Comparison of ENCODE assay signal across 8 mouse cellular contexts in genomic region chr14:121378243-121379115, GRCm38 (mm10). TPM values are rescaled to one million over a fixed set of nuclear protein-coding genes. Genes with fewer than 3 reads are reported as not detected.
A peak's percentile ranks its signal among the peaks of the same experiment; 100 is the strongest.
DNase-seq lines count a peak whose midpoint lies in the region; ATAC-seq and TF ChIP-seq lines count a peak whose summit lies in the region.

No protein-coding gene starts in this region.

- peak overlapping the region; percentile 98 for H3K4me3 ChIP-seq in heart, adult 2 months
- H3K4me3 ChIP-seq in lung, adult 2 months (replicated peaks; ENCODE audit: extremely low read depth, low read depth, low read length), result peak overlapping the region; percentile 74
- H3K4me3 ChIP-seq in neural tube, embryonic 13.5 days, result peak overlapping the region; percentile 95

- peak; percentile 84 for ATAC-seq in neural tube, embryonic 13.5 days (ENCODE audit: low read depth)

- TF ChIP-seq POLR2A in heart, adult 2 months (IDR thresholded peaks at IDR 0.05; ENCODE audit: insufficient read depth, low read depth, low read length), result no peak
- TF ChIP-seq POLR2A in lung, adult 2 months (IDR thresholded peaks at IDR 0.05; ENCODE audit: borderline replicate concordance, extremely low read depth, low read depth, low read length), result 0 out of 2 replicates have a peak, but pooled peaks have one; percentile 3

- H3K79me2 ChIP-seq in heart, adult 2 months (replicated peaks; ENCODE audit: control insufficient read depth, insufficient read depth, low read length), result peaks cover 4% of the 10 kb centered on the region

- H3K4me1 ChIP-seq in heart, adult 2 months (ENCODE audit: control insufficient read depth, insufficient read depth, low read length), result peaks cover 8% of the 10 kb centered on the region
- peaks cover 16% of the 10 kb centered on the region for H3K4me1 ChIP-seq in lung, adult 2 months (ENCODE audit: control insufficient read depth, insufficient read depth, low read length)
- H3K4me1 ChIP-seq in neural tube, embryonic 13.5 days (replicated peaks), result peaks cover 43% of the 10 kb centered on the region

- no peaks in the 10 kb centered on the region for H3K27me3 ChIP-seq in heart, adult 2 months (ENCODE audit: control insufficient read depth, insufficient read depth, low read length)
- no peaks in the 10 kb centered on the region for H3K27me3 ChIP-seq in neural tube, embryonic 13.5 days

- DNase-seq in B cell, adult 2 months, result peak; percentile 67 to 69
- DNase-seq in WW6 (ENCODE audit: low read depth, low spot score), result peak; percentile 33
- DNase-seq in embryo, embryonic 10 days (ENCODE audit: low spot score), result peak; percentile 72
- DNase-seq in heart, adult 2 months, result peak; percentile 82
- peak; percentile 77 for DNase-seq in kidney, adult 11 months
- DNase-seq in lung, adult 2 months, result peak; percentile 86
- DNase-seq in thymus, postnatal 14 days, result peak; percentile 83

- peak overlapping the region; percentile 75 for H3K4me2 ChIP-seq in neural tube, embryonic 13.5 days

- under 1% methylated on average over 77 of the region's 83 CpGs for WGBS in heart, adult 2 months
- under 1% methylated on average over 82 of the region's 83 CpGs for WGBS in lung, adult 2 months
- under 1% methylated on average over 82 of the region's 83 CpGs for WGBS in neural tube, embryonic 13.5 days

- H3K36me3 ChIP-seq in heart, adult 2 months (ENCODE audit: control insufficient read depth, insufficient read depth, low read length), result peaks cover 6% of the 10 kb centered on the region
- no peaks in the 10 kb centered on the region for H3K36me3 ChIP-seq in neural tube, embryonic 13.5 days

- H3K9ac ChIP-seq in heart, adult 2 months (ENCODE audit: low read depth, low read length), result peak overlapping the region; percentile 97
- H3K9ac ChIP-seq in neural tube, embryonic 13.5 days, result peak overlapping the region; percentile 97

- no peak for TF ChIP-seq EP300 in heart, adult 2 months (IDR thresholded peaks at IDR 0.05; ENCODE audit: insufficient read depth, low read depth, low read length)

- H3K9me3 ChIP-seq in neural tube, embryonic 13.5 days, result no peaks in the 10 kb centered on the region

- H3K27ac ChIP-seq in heart, adult 2 months, result peak overlapping the region; percentile 97
- peak overlapping the region; percentile 92 for H3K27ac ChIP-seq in neural tube, embryonic 13.5 days (replicated peaks)

- TF ChIP-seq CTCF in heart, adult 2 months (IDR thresholded peaks at IDR 0.05), result no peak
- no peak for TF ChIP-seq CTCF in lung, adult 2 months (IDR thresholded peaks at IDR 0.05; ENCODE audit: insufficient read depth, low read length)

- intact Hi-C loops in heart, adult 2 months (cut with DNase I), result loop anchor here (1.0 to 5.0 kb wide), 6 partner anchors 18 to 466 kb away; partner anchors contain the start of gene Ipo5

RNA-seq across cellular contexts. Expression of gene Stk24, which starts 1.3 kb away (rescaled TPM):
- total RNA-seq in heart, adult 2 months (2021), result 10 to 100 TPM; 70.2 to 75.6 TPM
- polyA plus RNA-seq in heart, adult 2 months (2012; rRNA removed), result 21.4 and 38.8 TPM in 2 replicates
- 22.0 and 26.9 TPM in 2 replicates for polyA plus RNA-seq in lung, adult 2 months (2012; rRNA removed)
- 22.5 and 27.5 TPM in 2 replicates for polyA plus RNA-seq in neural tube, embryonic 13.5 days (2015; fragmentation: Nextera tagmentation; extraction: Ambion mirVana)

Comparison
In these comparisons a context has a peak if more than half of its experiments do, and no peak if none do; other contexts are left out.
1. Peak in every context shown above with its lines: DNase-seq, ATAC-seq, H3K4me3 ChIP-seq and H3K27ac ChIP-seq.
2. DNase-seq: peak in every context shown above with its lines; median percentile 86 in lung, adult 2 months; 83 in thymus, postnatal 14 days; 82 in heart, adult 2 months; 77 in kidney, adult 11 months; 72 in embryo, embryonic 10 days; 68 in B cell, adult 2 months; 33 in WW6.